Mouse (Mus musculus): ENCODE measurements around the gene Ppp1r37.
A peak's percentile ranks its signal among the peaks of the same experiment; 100 is the strongest.

Ppp1r37 gene

GRCm38 (mm10) chr7:19506969-19507611 lies 55.8 kb downstream of the Ppp1r37 start:
- peak; percentile 73 to 84 for DNase-seq (ENCODE audit: inconsistent age in 2 of 2, low spot score in 1 of 2)

- DNase-seq (ENCODE audit: inconsistent age in 2 of 2, low spot score in 1 of 2) = peak in 1 of 2 experiments; percentile 59
Measured at GRCm38 (mm10) chr7:19506326-19506725, 56.5 kb downstream of the Ppp1r37 start.

DNA sequence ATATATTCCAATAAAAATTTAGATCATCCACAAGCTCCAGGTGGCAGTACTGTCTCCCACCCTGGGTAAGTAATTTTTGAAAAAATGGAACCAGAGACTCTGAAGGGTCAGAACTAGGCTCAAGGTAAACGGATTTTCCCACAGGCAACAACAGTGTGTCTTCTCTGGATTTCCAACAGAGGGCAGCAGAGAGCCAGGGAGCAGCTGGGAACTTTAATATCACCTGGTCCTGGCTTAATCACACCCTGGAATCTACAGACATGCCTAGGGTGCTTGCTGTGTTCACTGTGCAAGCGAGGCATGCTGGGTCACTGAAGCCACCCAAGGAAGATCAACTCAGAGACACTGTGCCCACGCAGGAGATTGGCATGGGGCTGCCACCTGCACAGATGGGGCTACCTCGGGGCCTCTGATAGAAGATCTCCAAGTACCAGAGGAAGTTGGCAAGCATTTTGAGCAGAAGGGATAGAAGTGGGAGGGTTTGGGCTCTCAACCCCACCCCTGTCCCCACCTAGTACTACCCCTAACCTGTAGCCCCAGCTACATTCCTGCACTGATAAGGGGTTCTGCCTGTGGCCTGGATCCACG lies 59.3 kb downstream of the Ppp1r37 start:
- DNase-seq (ENCODE audit: inconsistent age in 2 of 2, low spot score in 1 of 2) = peak; percentile 69 to 85

- peak; percentile 90 to 93 for DNase-seq (ENCODE audit: inconsistent age in 2 of 2, low spot score in 1 of 2)
Measured at GRCm38 (mm10) chr7:19501658-19502057, 61.2 kb downstream of the Ppp1r37 start.

DNA sequence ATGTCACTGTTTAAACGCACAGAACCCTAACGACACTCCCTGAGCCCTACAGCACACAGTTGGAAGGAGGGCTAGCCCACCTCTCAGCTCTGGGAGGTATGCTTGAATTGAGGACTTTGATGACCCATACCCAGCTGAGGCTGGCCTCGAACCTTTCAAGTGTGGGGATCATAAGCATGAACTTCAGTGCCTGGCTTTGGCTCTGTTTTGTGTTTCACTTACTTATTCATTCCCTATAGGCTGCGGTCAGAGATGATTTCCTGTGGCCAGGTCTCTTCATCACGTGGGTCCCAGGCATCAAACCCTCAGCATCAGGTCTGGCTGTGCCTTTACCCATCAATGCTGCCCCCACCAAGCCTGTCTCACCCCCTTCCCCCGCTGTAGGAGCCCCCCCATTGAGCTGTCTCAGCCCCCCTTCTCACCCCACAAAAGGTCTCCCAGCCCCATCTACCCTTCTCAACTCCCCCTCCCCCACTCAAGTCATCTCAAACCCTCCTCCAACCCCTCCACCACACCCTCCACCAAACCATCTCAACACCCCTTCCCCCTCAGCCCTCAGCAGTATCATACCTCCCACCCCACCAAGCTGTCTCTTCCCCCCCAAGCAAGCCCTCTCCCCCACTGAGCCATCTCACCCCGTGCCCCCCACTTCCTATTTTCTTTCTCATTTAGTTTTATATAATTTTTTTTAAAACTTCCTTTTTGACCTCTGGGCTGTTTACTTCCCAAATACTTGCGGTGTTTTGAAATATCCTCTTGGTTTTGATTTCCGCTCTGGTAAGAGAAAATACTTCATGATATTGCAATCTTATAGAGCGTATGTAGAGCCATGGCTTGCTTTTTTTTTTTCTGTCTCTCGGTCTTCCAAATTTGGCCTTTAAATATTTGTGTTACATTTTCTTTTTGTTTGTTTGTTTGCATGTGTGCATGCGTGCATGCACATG lies 62.2 kb downstream of the Ppp1r37 start:
- peak in 1 of 2 experiments; percentile 54 for DNase-seq (ENCODE audit: inconsistent age in 2 of 2, low spot score in 1 of 2)

GRCm38 (mm10) chr7:19498326-19498725 lies 64.5 kb downstream of the Ppp1r37 start:
- DNase-seq (ENCODE audit: inconsistent age in 2 of 2, low spot score in 1 of 2) = peak; percentile 79 to 91

DNA sequence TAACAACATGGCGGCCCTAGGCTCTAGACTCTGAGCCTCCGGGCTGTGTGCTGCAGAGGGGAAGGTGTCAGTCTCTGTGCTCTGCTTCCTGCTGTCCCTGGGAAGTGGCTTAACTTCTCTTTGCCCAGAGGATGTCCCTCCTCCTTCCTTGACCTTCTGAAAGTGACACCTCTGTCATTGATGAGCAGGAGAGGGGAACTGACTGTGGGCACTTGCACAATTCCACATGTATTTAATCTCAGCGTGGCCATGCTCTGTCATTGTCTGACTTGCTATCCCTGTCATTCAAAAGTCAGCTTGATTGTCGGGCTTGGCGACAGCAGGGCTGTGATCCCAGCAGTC lies 66.7 kb downstream of the Ppp1r37 start:
- DNase-seq (ENCODE audit: inconsistent age in 2 of 2, low spot score in 1 of 2) = no peak

DNA sequence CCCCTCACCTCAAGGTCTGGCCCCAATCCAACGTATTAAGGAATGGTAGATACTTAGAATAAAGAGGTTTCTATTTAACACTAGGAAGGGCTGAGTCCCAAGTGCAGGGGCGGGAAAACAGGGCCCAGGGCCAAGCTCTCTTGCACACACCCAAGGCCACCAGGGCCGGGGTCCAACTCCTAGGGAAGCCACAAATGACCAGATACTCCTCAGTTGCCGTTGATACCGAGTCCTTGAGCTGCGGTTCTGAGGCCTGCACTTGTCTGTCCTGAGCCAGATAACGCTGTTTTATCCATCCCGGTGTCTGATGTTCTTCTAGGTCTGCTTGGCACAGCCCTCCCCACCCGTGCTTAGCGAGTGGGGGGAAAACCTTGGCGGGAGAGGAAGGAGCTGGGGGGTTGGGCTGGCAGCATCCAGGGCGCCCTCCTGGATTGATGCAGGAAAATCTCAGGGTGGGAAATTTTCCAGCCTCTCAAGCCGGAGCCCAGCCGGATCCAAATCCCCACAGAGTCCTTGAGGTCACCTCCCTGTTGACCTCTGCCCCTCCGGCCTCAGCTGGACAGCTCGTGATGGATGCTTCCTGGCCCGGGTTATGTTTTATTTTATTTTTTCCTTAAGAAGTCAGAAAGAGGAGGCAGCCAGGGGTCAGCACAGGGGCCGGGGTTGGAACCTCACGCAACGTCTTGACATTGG lies 67.2 kb downstream of the Ppp1r37 start:
- DNase-seq (ENCODE audit: inconsistent age in 2 of 2, low spot score in 1 of 2) = peak; percentile 91 to 94

- peak; percentile 65 to 79 for DNase-seq (ENCODE audit: inconsistent age in 2 of 2, low spot score in 1 of 2)
Measured at GRCm38 (mm10) chr7:19494751-19495474, 68.0 kb downstream of the Ppp1r37 start.

GRCm38 (mm10) chr7:19491731-19492130 lies 71.1 kb downstream of the Ppp1r37 start:
- peak; percentile 80 to 86 for DNase-seq (ENCODE audit: inconsistent age in 2 of 2, low spot score in 1 of 2)

GRCm38 (mm10) chr7:19489525-19489924 lies 73.4 kb downstream of the Ppp1r37 start:
- DNase-seq (ENCODE audit: inconsistent age in 2 of 2, low spot score in 1 of 2) = no peak

GRCm38 (mm10) chr7:19486549-19486948 lies 76.3 kb downstream of the Ppp1r37 start:
- DNase-seq (ENCODE audit: inconsistent age in 2 of 2, low spot score in 1 of 2) = no peak

DNA sequence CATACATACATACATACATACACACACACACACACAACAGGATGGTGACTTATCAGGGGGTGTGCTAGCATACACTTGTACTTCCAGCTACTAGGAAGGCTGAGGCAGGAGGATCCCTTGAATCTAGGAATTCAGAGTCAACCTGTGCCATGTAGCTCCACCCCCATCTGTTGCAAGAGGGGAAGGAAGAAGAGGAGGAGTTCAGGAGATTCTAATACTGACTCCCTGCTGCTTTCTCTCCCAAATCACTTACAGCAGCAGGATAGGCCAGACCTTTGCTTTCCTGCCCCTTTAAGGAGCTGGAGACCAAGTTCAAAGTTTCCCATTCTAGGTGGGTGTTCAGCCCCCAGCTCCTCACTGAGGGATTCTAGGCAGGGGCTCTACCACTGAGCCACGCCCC lies 77.4 kb downstream of the Ppp1r37 start:
- no peak for DNase-seq (ENCODE audit: inconsistent age in 2 of 2, low spot score in 1 of 2)

- peak in 1 of 2 experiments; percentile 54 for DNase-seq (ENCODE audit: inconsistent age in 2 of 2, low spot score in 1 of 2)
Measured at GRCm38 (mm10) chr7:19483281-19483680, 79.6 kb downstream of the Ppp1r37 start.

Data from adrenal gland, adult (tissue).